Mouse (Mus musculus) gastrocnemius, adult 2 months (tissue): Measurements from ENCODE around the gene 4930578C19Rik. TPM values are rescaled to one million over a fixed set of nuclear protein-coding genes. Genes with fewer than 3 reads are reported as not detected.
"Not testable (repeated sequence)": the region's sequence is repeated elsewhere in the genome, so short reads cannot be mapped to it uniquely, and the experiment has no call there.

Experiments
- DNase-seq: peaks from one replicate; pipeline ENCODE4 v3.0.0; 2022
- H3K27ac ChIP-seq: fragments of 200-600 bp; 2 replicates; pipeline ENCODE4 v1.8.1; 2022; ENCODE audit warnings: mild to moderate bottlenecking
- H3K4me3 ChIP-seq: fragments of 200-600 bp; 2 replicates; pipeline ENCODE4 v1.8.1; 2022; ENCODE audit warnings: mild to moderate bottlenecking, moderate library complexity
- CTCF ChIP-seq: fragments of 200-600 bp; IDR thresholded peaks from 2 replicates; pipeline ENCODE4 v1.8.1; 2022; ENCODE audit warnings: antibody characterized with exemption, mild to moderate bottlenecking, moderate library complexity
- intact Hi-C: fragments of 180-260 bp; cut with DNase I; formaldehyde crosslinking; loops from one replicate; pipeline ENCODE4 v1.15.1; 2025
- total RNA-seq, 2 experiments: library from RNA; stranded (reverse); gene quantifications; 2 replicates each; pipeline ENCODE4 v1.2.3; 2021

Gene 4930578C19Rik
- total RNA-seq, 2 experiments from 2014 or later, result 2.4 to 2.8 TPM

- intact Hi-C loops, result no loop called here
- no peak overlapping the region for H3K27ac ChIP-seq
- DNase-seq, result no peak
- no peak for TF ChIP-seq CTCF
- H3K4me3 ChIP-seq, result no peak overlapping the region
Observed at GRCm38 (mm10) chrX:18396700-18397099, 64.5 kb downstream of the 4930578C19Rik start.

GRCm38 (mm10) chrX:18384181-18384580 is 77.0 kb downstream of the 4930578C19Rik start:
- intact Hi-C loops, DNase-seq, H3K4me3 ChIP-seq, H3K27ac ChIP-seq: not testable (repeated sequence)
